Mouse (Mus musculus): Measurements from ENCODE around the gene Fbxw4.

Gene Fbxw4

GRCm38 (mm10) chr19:45615415-45616213 lies 44.5 kb downstream of the Fbxw4 start:
- DNase-seq (ENCODE audit: low spot score): no peak

- DNase-seq (ENCODE audit: low spot score): no peak
Observed at GRCm38 (mm10) chr19:45614928-45615327, 45.2 kb downstream of the Fbxw4 start.

- DNase-seq (ENCODE audit: low spot score): no peak
Observed at GRCm38 (mm10) chr19:45614375-45614774, 45.7 kb downstream of the Fbxw4 start.

- no peak for DNase-seq (ENCODE audit: low spot score)
Observed at GRCm38 (mm10) chr19:45610823-45611222, 49.3 kb downstream of the Fbxw4 start.

- no peak for DNase-seq (ENCODE audit: low spot score)
Observed at GRCm38 (mm10) chr19:45608648-45609339, 51.3 kb downstream of the Fbxw4 start.

- no peak for DNase-seq (ENCODE audit: low spot score)
Observed at GRCm38 (mm10) chr19:45607479-45607878, 52.6 kb downstream of the Fbxw4 start.

- DNase-seq (ENCODE audit: low spot score): no peak
Observed at GRCm38 (mm10) chr19:45606701-45607100, 53.4 kb downstream of the Fbxw4 start.

GRCm38 (mm10) chr19:45602606-45603005 lies 57.5 kb downstream of the Fbxw4 start:
- DNase-seq (ENCODE audit: low spot score): no peak

GRCm38 (mm10) chr19:45597106-45597505 lies 63.0 kb downstream of the Fbxw4 start:
- no peak for DNase-seq (ENCODE audit: low spot score)

- no peak for DNase-seq (ENCODE audit: low spot score)
Observed at GRCm38 (mm10) chr19:45596434-45596833, 63.7 kb downstream of the Fbxw4 start.

GRCm38 (mm10) chr19:45596019-45596418 lies 64.1 kb downstream of the Fbxw4 start:
- peak; percentile 19 for DNase-seq (ENCODE audit: low spot score)

GRCm38 (mm10) chr19:45595481-45595880 lies 64.6 kb downstream of the Fbxw4 start:
- no peak for DNase-seq (ENCODE audit: low spot score)

GRCm38 (mm10) chr19:45594079-45594478 lies 66.0 kb downstream of the Fbxw4 start:
- DNase-seq (ENCODE audit: low spot score): no peak

- no peak for DNase-seq (ENCODE audit: low spot score)
Observed at GRCm38 (mm10) chr19:45592916-45593315, 67.2 kb downstream of the Fbxw4 start.

- DNase-seq (ENCODE audit: low spot score): no peak
Observed at GRCm38 (mm10) chr19:45591704-45592103, 68.4 kb downstream of the Fbxw4 start.

- no peak for DNase-seq (ENCODE audit: low spot score)
Observed at GRCm38 (mm10) chr19:45589761-45590160, 70.4 kb downstream of the Fbxw4 start.

- DNase-seq (ENCODE audit: low spot score): no peak
Observed at GRCm38 (mm10) chr19:45587509-45588292, 72.4 kb downstream of the Fbxw4 start.

GRCm38 (mm10) chr19:45586850-45587249 lies 73.3 kb downstream of the Fbxw4 start:
- no peak for DNase-seq (ENCODE audit: low spot score)

- no peak for DNase-seq (ENCODE audit: low spot score)
Observed at GRCm38 (mm10) chr19:45584856-45585620, 75.1 kb downstream of the Fbxw4 start.

GRCm38 (mm10) chr19:45583136-45583535 lies 77.0 kb downstream of the Fbxw4 start:
- DNase-seq (ENCODE audit: low spot score): no peak

GRCm38 (mm10) chr19:45582161-45582560 lies 78.0 kb downstream of the Fbxw4 start:
- DNase-seq (ENCODE audit: low spot score): no peak

- DNase-seq (ENCODE audit: low spot score): no peak
Observed at GRCm38 (mm10) chr19:45581257-45581656, 78.9 kb downstream of the Fbxw4 start.
